ENCODE assay signal across 9 mouse cellular contexts in the genomic region with DNA sequence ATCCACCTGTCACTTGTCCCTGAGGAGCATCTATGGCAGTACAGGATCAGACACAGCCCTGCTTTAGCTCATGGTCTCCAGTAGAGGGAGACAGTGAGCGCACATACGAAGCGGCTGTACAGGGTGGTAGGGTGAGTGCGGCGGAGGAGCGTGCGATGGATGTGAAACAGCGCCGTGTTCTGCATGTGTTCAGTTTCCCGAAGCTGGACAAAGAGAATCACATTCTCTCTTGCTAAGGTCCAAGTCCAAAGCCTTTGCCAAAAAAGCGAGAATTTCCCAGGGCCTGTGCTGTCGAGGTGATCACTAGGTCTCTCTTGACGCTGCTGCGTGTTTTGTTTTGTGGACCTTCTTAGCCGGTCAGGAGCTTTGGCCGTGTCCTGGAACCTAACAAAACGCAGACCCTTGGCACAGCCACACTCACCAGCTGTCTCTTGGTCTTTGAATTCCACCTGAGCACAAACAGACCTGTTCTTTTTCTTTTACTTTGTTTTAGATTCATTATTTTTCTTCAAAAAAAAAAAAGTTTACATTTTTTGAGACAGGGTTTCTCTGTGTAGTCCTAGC. TPM values are rescaled to one million over a fixed set of nuclear protein-coding genes. Genes with fewer than 3 reads are reported as not detected.
DNase-seq lines count a peak whose midpoint lies in the region; ATAC-seq and TF ChIP-seq lines count a peak whose summit lies in the region.
"Had no signal": no experiment of that assay in that cellular context is flagged by ENCODE, and none has a peak within 500 bp of the region (broad histone marks: within the 10 kb centered on the region; RNA-seq: fewer than 3 reads in every experiment).

No protein-coding gene starts in this region.

- H3K4me3 ChIP-seq in ES-Bruce4 (ENCODE audit: low read depth, low read length): 0 out of 2 replicates have a peak overlapping the region, but pooled peaks have one; percentile 21
- peak overlapping the region; percentile 30 for H3K4me3 ChIP-seq in forebrain, embryonic 10.5 days
- no peak overlapping the region for H3K4me3 ChIP-seq in lung, adult 2 months (replicated peaks; ENCODE audit: extremely low read depth, low read depth, low read length)

- H3K4me1 ChIP-seq in ES-Bruce4 (ENCODE audit: control insufficient read depth, insufficient read depth, low read length): no peaks in the 10 kb centered on the region
- H3K4me1 ChIP-seq in forebrain, embryonic 10.5 days: no peaks in the 10 kb centered on the region
- no peaks in the 10 kb centered on the region for H3K4me1 ChIP-seq in lung, adult 2 months (ENCODE audit: control insufficient read depth, insufficient read depth, low read length)

- no peak overlapping the region for H3K27ac ChIP-seq in ES-Bruce4 (ENCODE audit: insufficient read depth, low read length)
- H3K27ac ChIP-seq in forebrain, embryonic 10.5 days: peak overlapping the region; percentile 27; the same call in 1 of the 2 replicates
- H3K27ac ChIP-seq: macrophage had no signal

- TF ChIP-seq POLR2A in ES-Bruce4 (IDR thresholded peaks at IDR 0.05; ENCODE audit: insufficient read depth, low read length): no peak
- no peak for TF ChIP-seq POLR2A in lung, adult 2 months (IDR thresholded peaks at IDR 0.05; ENCODE audit: borderline replicate concordance, extremely low read depth, low read depth, low read length)

- H3K9ac ChIP-seq in ES-Bruce4 (ENCODE audit: low read depth, poor library complexity, severe bottlenecking): no peak overlapping the region

- H3K36me3 ChIP-seq in ES-Bruce4 (ENCODE audit: control insufficient read depth, insufficient read depth, low read length, poor library complexity, severe bottlenecking): no peaks in the 10 kb centered on the region
- H3K36me3 ChIP-seq in forebrain, embryonic 10.5 days (replicated peaks): no peaks in the 10 kb centered on the region

- no peaks in the 10 kb centered on the region for H3K9me3 ChIP-seq in ES-Bruce4 (replicated peaks; ENCODE audit: control insufficient read depth, insufficient read depth, low read length, poor library complexity, severe bottlenecking)
- no peaks in the 10 kb centered on the region for H3K9me3 ChIP-seq in forebrain, embryonic 10.5 days

- peak; percentile 85 for ATAC-seq in neutrophil, adult 5-6 weeks (ENCODE audit: extremely low read depth, insufficient number of reproducible peaks, low FRiP score, poor library complexity, severe bottlenecking)

- H3K27me3 ChIP-seq in ES-Bruce4 (ENCODE audit: control insufficient read depth, insufficient read depth, low read length, poor library complexity, severe bottlenecking): no peaks in the 10 kb centered on the region
- H3K27me3 ChIP-seq in forebrain, embryonic 10.5 days (ENCODE audit: poor library complexity, severe bottlenecking): no peaks in the 10 kb centered on the region

- WGBS in forebrain, embryonic 10.5 days: 33% methylated on average over 17 of the region's 17 CpGs
- 16% methylated on average over 17 of the region's 17 CpGs for WGBS in lung, adult 2 months

- TF ChIP-seq EP300 in ES-Bruce4 (IDR thresholded peaks at IDR 0.05; ENCODE audit: insufficient read depth, low read depth, low read length): peak; percentile 43; the same call in 1 of the 2 replicates

- TF ChIP-seq CTCF in ES-Bruce4 (IDR thresholded peaks at IDR 0.05; ENCODE audit: low read depth, low read length): peak; percentile 98
- peak; percentile 87 for TF ChIP-seq CTCF in lung, adult 2 months (IDR thresholded peaks at IDR 0.05; ENCODE audit: insufficient read depth, low read length)

- intact Hi-C loops in heart, postnatal 25 days (cut with DNase I): loop anchor here (2.0 to 10.0 kb wide), 4 partner anchors 137 to 522 kb away; a partner anchor contains a TSS

- peak; percentile 59 for DNase-seq in c-Kit-negative CD71-positive TER-119-positive erythroid progenitor cells, embryonic 14.5 days (ENCODE audit: low read depth, low spot score)
- peak; percentile 74 for DNase-seq in forebrain, embryonic 10.5 days (ENCODE audit: extremely low spot score, low spot score)
- peak; percentile 17 for DNase-seq in heart, postnatal 25 days (ENCODE audit: low spot score)
- DNase-seq in layer of hippocampus, adult 11-12 months (ENCODE audit: low spot score): peak; percentile 52
- DNase-seq in lung, adult 2 months: peak; percentile 53
- peak; percentile 47 to 48 for DNase-seq in thymus, adult 18-20 months

RNA-seq across cellular contexts. Expression of a gene that starts 15.2 kb away (rescaled TPM):
- not detected in 2 replicates for polyA plus RNA-seq in ES-Bruce4 (2011; ENCODE audit: insufficient read depth, insufficient read length, low read depth, missing spikeins)
- 0.11 TPM in 1 of 2 replicates, not detected in the other for polyA plus RNA-seq in forebrain, embryonic 10.5 days (2016; fragmentation: Nextera tagmentation; extraction: Ambion mirVana)
- total RNA-seq in heart, postnatal 25 days (2021): not detected
- polyA plus RNA-seq in lung, adult 2 months (2012; rRNA removed): 0.07 and 0.14 TPM in 2 replicates
- not detected in 2 replicates for total RNA-seq in neutrophil, adult 5-6 weeks (2017)
- polyA plus RNA-seq: macrophage had no signal

RNA-seq across cellular contexts. Expression of a gene that starts 28.6 kb away (rescaled TPM):
- polyA plus RNA-seq in ES-Bruce4 (2011; ENCODE audit: insufficient read depth, insufficient read length, low read depth, missing spikeins): 64.8 and 73.2 TPM in 2 replicates
- polyA plus RNA-seq in forebrain, embryonic 10.5 days (2016; fragmentation: Nextera tagmentation; extraction: Ambion mirVana): 27.4 and 27.8 TPM in 2 replicates
- total RNA-seq in heart, postnatal 25 days (2021): 1 to 10 TPM; 6.3 to 6.7 TPM
- 4.3 and 6.7 TPM in 2 replicates for polyA plus RNA-seq in lung, adult 2 months (2012; rRNA removed)
- total RNA-seq in neutrophil, adult 5-6 weeks (2017): 36.7 and 43.1 TPM in 2 replicates

RNA-seq across cellular contexts. Expression of a gene that starts 34.0 kb away (rescaled TPM):
- polyA plus RNA-seq in ES-Bruce4 (2011; ENCODE audit: insufficient read depth, insufficient read length, low read depth, missing spikeins): 75.7 and 90.3 TPM in 2 replicates
- 3.7 and 4.9 TPM in 2 replicates for polyA plus RNA-seq in forebrain, embryonic 10.5 days (2016; fragmentation: Nextera tagmentation; extraction: Ambion mirVana)
- 10 to 100 TPM; 13.7 to 21.1 TPM for total RNA-seq in heart, postnatal 25 days (2021)
- polyA plus RNA-seq in lung, adult 2 months (2012; rRNA removed): 130 and 190 TPM in 2 replicates
- total RNA-seq in neutrophil, adult 5-6 weeks (2017): 358 and 383 TPM in 2 replicates

RNA-seq across cellular contexts. Expression of a gene that starts 37.2 kb away (rescaled TPM):
- not detected in 2 replicates for polyA plus RNA-seq in ES-Bruce4 (2011; ENCODE audit: insufficient read depth, insufficient read length, low read depth, missing spikeins)
- polyA plus RNA-seq in forebrain, embryonic 10.5 days (2016; fragmentation: Nextera tagmentation; extraction: Ambion mirVana): not detected in 2 replicates
- total RNA-seq in heart, postnatal 25 days (2021): under 1 TPM in 1 of 2 experiments, not detected in 1; 0.31 TPM
- 4.6 and 4.7 TPM in 2 replicates for polyA plus RNA-seq in lung, adult 2 months (2012; rRNA removed)
- 1.2 TPM in 1 of 2 replicates, not detected in the other for total RNA-seq in neutrophil, adult 5-6 weeks (2017)
- polyA plus RNA-seq: macrophage had no signal

Comparison
In these comparisons a context has a peak if more than half of its experiments do, and no peak if none do; other contexts are left out.
1. DNase-seq: peak in every context shown above with its lines; median percentile 74 in forebrain, embryonic 10.5 days; 59 in c-Kit-negative CD71-positive TER-119-positive erythroid progenitor cells, embryonic 14.5 days; 53 in lung, adult 2 months; 52 in layer of hippocampus, adult 11-12 months; 48 in thymus, adult 18-20 months; 17 in heart, postnatal 25 days.
2. RNA of a gene that starts 34.0 kb away (polyA plus RNA-seq): 130 to 190 TPM in lung, adult 2 months and 75.7 to 90.3 TPM in ES-Bruce4; 3.7 to 4.9 TPM in forebrain, embryonic 10.5 days; every median in the first group is over 10 times any median in the second.